Mouse (Mus musculus): ENCODE measurements around the gene Nudt17. TPM values are rescaled to one million over a fixed set of nuclear protein-coding genes. Genes with fewer than 3 reads are reported as not detected.

Gene Nudt17
- total RNA-seq (2012; rRNA removed): 7.4 and 13.5 TPM in 2 replicates

DNA sequence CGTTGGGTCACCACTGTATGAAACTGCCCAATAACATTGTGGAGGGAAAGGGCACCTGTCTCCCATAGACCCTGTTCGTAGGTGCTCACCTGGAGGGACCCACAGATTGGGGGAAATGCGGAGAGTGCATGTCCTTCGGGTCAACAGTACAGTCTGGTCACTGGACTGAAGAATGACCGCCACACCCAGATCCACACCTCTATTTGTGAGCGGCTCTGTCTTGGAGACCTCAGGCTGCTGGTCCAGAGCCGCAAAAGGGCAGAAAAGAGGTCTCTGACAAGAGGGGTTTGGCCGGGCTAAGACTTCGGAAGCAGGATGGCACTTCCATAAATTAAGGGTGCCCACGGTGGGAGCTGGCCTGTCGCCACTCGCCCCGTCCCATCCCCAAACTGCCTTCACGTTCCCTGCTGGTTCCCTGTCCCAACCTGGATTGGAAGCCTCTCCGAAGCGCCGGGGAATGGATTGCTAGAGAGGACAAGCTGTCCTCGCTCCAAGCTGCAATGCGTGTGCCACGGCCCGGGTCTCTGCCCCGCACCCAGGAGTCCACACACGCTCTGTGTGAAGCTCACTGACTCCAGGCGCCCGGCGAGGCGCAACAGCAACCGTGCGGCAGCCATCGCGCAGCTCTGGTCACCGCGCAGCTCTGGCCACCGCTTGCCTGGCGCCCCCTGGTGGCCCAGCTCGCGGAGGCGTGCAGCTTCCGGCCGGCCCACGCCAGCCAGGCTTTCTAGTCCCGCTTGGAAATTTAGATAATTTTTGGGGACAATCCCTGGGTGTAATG, at the start of gene Nudt17:
Nudt17 (minus strand) TSS at position 660 of the 781 bp plus-strand sequence.
- H3K4me3 ChIP-seq (ENCODE audit: insufficient read depth in 1 of 2, low read depth in 1 of 2, low read length in 2 of 2, poor library complexity in 1 of 2, severe bottlenecking in 1 of 2): peak within 1 kb of the TSS; percentile 81 to 84
- no peak within 1 kb of the TSS for H3K27ac ChIP-seq (ENCODE audit: insufficient read depth, low read depth, low read length, poor library complexity, severe bottlenecking)
- no peak for TF ChIP-seq MAFK (IDR thresholded peaks at IDR 0.05; ENCODE audit: insufficient read depth, low read depth, low read length)
- no peak for TF ChIP-seq HCFC1 (IDR thresholded peaks at IDR 0.05; ENCODE audit: borderline replicate concordance, insufficient read depth, low read length)
- TF ChIP-seq CHD2 (IDR thresholded peaks at IDR 0.05; ENCODE audit: low read depth, low read length): no peak
- no peak for TF ChIP-seq ZC3H11A (IDR thresholded peaks at IDR 0.05; ENCODE audit: borderline replicate concordance, low read depth, low read length)
- TF ChIP-seq ZNF384 (IDR thresholded peaks at IDR 0.05; ENCODE audit: low read depth, low read length): no peak
- in situ Hi-C loops (cut with MboI; ENCODE audit: low sequenced_read_pairs in 2 of 2, unreplicated experiment in 2 of 2): loop anchor here in 1 of 2 experiments (5.0 kb wide), 1 partner anchor 41 kb away; no protein-coding TSS in a partner anchor
- peaks cover 36% of the 10 kb centered on the region for H3K36me3 ChIP-seq (ENCODE audit: control insufficient read depth, insufficient read depth, low read length, poor library complexity, severe bottlenecking)
- H3K9me3 ChIP-seq (ENCODE audit: control insufficient read depth, insufficient read depth, low read depth, low read length): no peaks in the 10 kb centered on the region
- no peak for DNase-seq (ENCODE audit: low read depth, low spot score)
- H3K4me1 ChIP-seq (ENCODE audit: control insufficient read depth in 2 of 2, insufficient read depth in 2 of 2, low read length in 2 of 2, poor library complexity in 1 of 2): peaks cover 0 to 17% of the 10 kb centered on the region in 2 experiments; a peak in 1 of 4 replicates
- peak within 1 kb of the TSS; percentile 84 for H3K9ac ChIP-seq (ENCODE audit: insufficient read depth, low read depth, low read length, poor library complexity, severe bottlenecking)

GRCm38 (mm10) chr3:96757691-96758090, 49.3 kb upstream of the Nudt17 start:
- Histone ChIP-seq H3K27ac (ENCODE audit: insufficient read depth, low read depth, low read length, poor library complexity, severe bottlenecking) (no peak overlapping the region), H3K4me3 (ENCODE audit: insufficient read depth in 1 of 2, low read depth in 1 of 2, low read length in 2 of 2, poor library complexity in 1 of 2, severe bottlenecking in 1 of 2) (no peak overlapping the region), H3K4me1 (ENCODE audit: control insufficient read depth in 2 of 2, insufficient read depth in 2 of 2, low read length in 2 of 2, poor library complexity in 1 of 2) (peaks cover 1 to 4% of the 10 kb centered on the region in 2 experiments; a peak in 3 of 4 replicates), H3K36me3 (ENCODE audit: control insufficient read depth, insufficient read depth, low read length, poor library complexity, severe bottlenecking) (0 out of 2 replicates have a peak, but pooled peaks cover 6% of the 10 kb centered on the region), H3K9ac (ENCODE audit: insufficient read depth, low read depth, low read length, poor library complexity, severe bottlenecking) (no peak overlapping the region), H3K9me3 (ENCODE audit: control insufficient read depth, insufficient read depth, low read depth, low read length) (0 out of 2 replicates have a peak, but pooled peaks cover 5% of the 10 kb centered on the region)
- DNase-seq (ENCODE audit: low read depth, low spot score): no peak
- TF ChIP-seq ZC3H11A (IDR thresholded peaks at IDR 0.05; ENCODE audit: borderline replicate concordance, low read depth, low read length): no peak
- no peak for TF ChIP-seq MAFK (IDR thresholded peaks at IDR 0.05; ENCODE audit: insufficient read depth, low read depth, low read length)
- no peak for TF ChIP-seq CHD2 (IDR thresholded peaks at IDR 0.05; ENCODE audit: low read depth, low read length)
- TF ChIP-seq ZNF384 (IDR thresholded peaks at IDR 0.05; ENCODE audit: low read depth, low read length): no peak
- no peak for TF ChIP-seq HCFC1 (IDR thresholded peaks at IDR 0.05; ENCODE audit: borderline replicate concordance, insufficient read depth, low read length)
- in situ Hi-C loops (cut with MboI; ENCODE audit: low sequenced_read_pairs in 2 of 2, unreplicated experiment in 2 of 2): no loop called here

- TF ChIP-seq ZNF384 (IDR thresholded peaks at IDR 0.05; ENCODE audit: low read depth, low read length) (no peak), ZC3H11A (IDR thresholded peaks at IDR 0.05; ENCODE audit: borderline replicate concordance, low read depth, low read length) (no peak), MAFK (IDR thresholded peaks at IDR 0.05; ENCODE audit: insufficient read depth, low read depth, low read length) (no peak), HCFC1 (IDR thresholded peaks at IDR 0.05; ENCODE audit: borderline replicate concordance, insufficient read depth, low read length) (no peak), CHD2 (IDR thresholded peaks at IDR 0.05; ENCODE audit: low read depth, low read length) (no peak)
- DNase-seq (ENCODE audit: low read depth, low spot score): no peak
- in situ Hi-C loops (cut with MboI; ENCODE audit: low sequenced_read_pairs in 2 of 2, unreplicated experiment in 2 of 2): no loop called here
- Histone ChIP-seq H3K9me3 (ENCODE audit: control insufficient read depth, insufficient read depth, low read depth, low read length) (0 out of 2 replicates have a peak, but pooled peaks cover 5% of the 10 kb centered on the region), H3K4me1 (ENCODE audit: control insufficient read depth in 2 of 2, insufficient read depth in 2 of 2, low read length in 2 of 2, poor library complexity in 1 of 2) (peaks cover 1 to 4% of the 10 kb centered on the region in 2 experiments; a peak in 3 of 4 replicates), H3K9ac (ENCODE audit: insufficient read depth, low read depth, low read length, poor library complexity, severe bottlenecking) (no peak overlapping the region), H3K36me3 (ENCODE audit: control insufficient read depth, insufficient read depth, low read length, poor library complexity, severe bottlenecking) (0 out of 2 replicates have a peak, but pooled peaks cover 2% of the 10 kb centered on the region), H3K27ac (ENCODE audit: insufficient read depth, low read depth, low read length, poor library complexity, severe bottlenecking) (no peak overlapping the region), H3K4me3 (ENCODE audit: insufficient read depth in 1 of 2, low read depth in 1 of 2, low read length in 2 of 2, poor library complexity in 1 of 2, severe bottlenecking in 1 of 2) (no peak overlapping the region)
These were observed 47.6 kb upstream of the Nudt17 start for GRCm38 (mm10) chr3:96755935-96756334.

DNA sequence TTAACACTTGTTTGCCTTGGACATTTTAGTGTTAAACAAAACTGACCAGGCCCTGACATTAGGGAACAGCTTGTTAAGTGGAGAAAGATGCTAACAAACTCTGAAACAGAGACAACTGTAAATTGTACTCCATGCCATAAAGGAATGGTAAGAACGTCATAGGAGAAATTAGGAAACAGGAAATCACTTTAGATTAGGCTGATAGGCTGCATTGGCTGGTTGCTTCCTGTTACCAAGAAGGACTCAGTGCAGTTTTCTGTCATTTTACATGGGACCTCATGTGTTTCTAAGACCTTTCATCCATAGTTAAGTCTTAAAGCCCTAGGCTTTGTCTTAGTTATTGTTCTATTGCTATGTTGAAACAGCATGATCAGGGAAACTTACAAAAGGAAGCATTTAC, 38.5 kb upstream of the Nudt17 start:
- no peak overlapping the region for H3K27ac ChIP-seq (ENCODE audit: insufficient read depth, low read depth, low read length, poor library complexity, severe bottlenecking)

More for the DNA sequence above, 38.5 kb upstream of the Nudt17 start:
- Histone ChIP-seq H3K4me3 (ENCODE audit: insufficient read depth in 1 of 2, low read depth in 1 of 2, low read length in 2 of 2, poor library complexity in 1 of 2, severe bottlenecking in 1 of 2) (no peak overlapping the region), H3K4me1 (ENCODE audit: control insufficient read depth in 2 of 2, insufficient read depth in 2 of 2, low read length in 2 of 2, poor library complexity in 1 of 2) (no peaks in the 10 kb centered on the region), H3K9me3 (ENCODE audit: control insufficient read depth, insufficient read depth, low read depth, low read length) (no peaks in the 10 kb centered on the region), H3K9ac (ENCODE audit: insufficient read depth, low read depth, low read length, poor library complexity, severe bottlenecking) (no peak overlapping the region), H3K36me3 (ENCODE audit: control insufficient read depth, insufficient read depth, low read length, poor library complexity, severe bottlenecking) (no peaks in the 10 kb centered on the region)
- in situ Hi-C loops (cut with MboI; ENCODE audit: low sequenced_read_pairs in 2 of 2, unreplicated experiment in 2 of 2): no loop called here
- TF ChIP-seq ZNF384 (IDR thresholded peaks at IDR 0.05; ENCODE audit: low read depth, low read length) (no peak), ZC3H11A (IDR thresholded peaks at IDR 0.05; ENCODE audit: borderline replicate concordance, low read depth, low read length) (no peak), MAFK (IDR thresholded peaks at IDR 0.05; ENCODE audit: insufficient read depth, low read depth, low read length) (no peak), HCFC1 (IDR thresholded peaks at IDR 0.05; ENCODE audit: borderline replicate concordance, insufficient read depth, low read length) (no peak), CHD2 (IDR thresholded peaks at IDR 0.05; ENCODE audit: low read depth, low read length) (no peak)
- no peak for DNase-seq (ENCODE audit: low read depth, low spot score)
